10 mouse cellular contexts compared by ENCODE assay signal in genomic region chr1:39838487-39839169, GRCm38 (mm10). TPM values are rescaled to one million over a fixed set of nuclear protein-coding genes. Genes with fewer than 3 reads are reported as not detected.
DNase-seq lines count a peak whose midpoint lies in the region; ATAC-seq and TF ChIP-seq lines count a peak whose summit lies in the region.
"Had no signal": no experiment of that assay in that cellular context is flagged by ENCODE, and none has a peak within 500 bp of the region (broad histone marks: within the 10 kb centered on the region; RNA-seq: fewer than 3 reads in every experiment).

No protein-coding gene starts in this region.

- H3K36me3 ChIP-seq in lung, embryonic 16.5 days (ENCODE audit: control insufficient read depth, insufficient read depth, low read length), result no peaks in the 10 kb centered on the region
- no peaks in the 10 kb centered on the region for H3K36me3 ChIP-seq in forebrain, embryonic 12.5 days (replicated peaks)
- no peaks in the 10 kb centered on the region for H3K36me3 ChIP-seq in neural tube, embryonic 14.5 days (ENCODE audit: control insufficient read depth, insufficient read depth, low read length)
- H3K36me3 ChIP-seq: limb, embryonic 12.5 days had no signal

- TF ChIP-seq CTCF in lung, adult 2 months (IDR thresholded peaks at IDR 0.05; ENCODE audit: insufficient read depth, low read length), result no peak

- no peak overlapping the region for H3K4me3 ChIP-seq in lung, embryonic 16.5 days (ENCODE audit: low read length)
- H3K4me3 ChIP-seq in lung, adult 2 months (replicated peaks; ENCODE audit: extremely low read depth, low read depth, low read length), result no peak overlapping the region
- H3K4me3 ChIP-seq in forebrain, embryonic 12.5 days (replicated peaks), result no peak overlapping the region
- no peak overlapping the region for H3K4me3 ChIP-seq in neural tube, embryonic 14.5 days (ENCODE audit: low read depth, low read length)
- H3K4me3 ChIP-seq: limb, embryonic 12.5 days had no signal

- WGBS in lung, embryonic 16.5 days, result 50% methylated on average over 12 of the region's 12 CpGs
- WGBS in lung, adult 2 months, result 59% methylated on average over 12 of the region's 12 CpGs
- 44% methylated on average over 12 of the region's 12 CpGs for WGBS in forebrain, embryonic 12.5 days
- 30% methylated on average over 12 of the region's 12 CpGs for WGBS in neural tube, embryonic 14.5 days

- no peak overlapping the region for H3K27ac ChIP-seq in lung, embryonic 16.5 days (ENCODE audit: low read length)
- peak overlapping the region; percentile 78 for H3K27ac ChIP-seq in forebrain, embryonic 12.5 days
- H3K27ac ChIP-seq in neural tube, embryonic 14.5 days (ENCODE audit: low read depth, low read length), result peak overlapping the region; percentile 78
- H3K27ac ChIP-seq: limb, embryonic 12.5 days had no signal

- H3K27me3 ChIP-seq in lung, embryonic 16.5 days (ENCODE audit: control insufficient read depth, insufficient read depth, low read depth, low read length), result no peaks in the 10 kb centered on the region
- no peaks in the 10 kb centered on the region for H3K27me3 ChIP-seq in forebrain, embryonic 12.5 days
- no peaks in the 10 kb centered on the region for H3K27me3 ChIP-seq in neural tube, embryonic 14.5 days (ENCODE audit: control insufficient read depth, insufficient read depth, low read length)
- H3K27me3 ChIP-seq: limb, embryonic 12.5 days had no signal

- no peak for DNase-seq in lung, adult 2 months
- DNase-seq in layer of hippocampus, adult 9-10 months (ENCODE audit: low spot score), result peak; percentile 33
- DNase-seq in adrenal gland, postnatal 10 days, result no peak
- DNase-seq: heart, postnatal 36 days had no signal

- no peak for TF ChIP-seq POLR2A in lung, adult 2 months (IDR thresholded peaks at IDR 0.05; ENCODE audit: borderline replicate concordance, extremely low read depth, low read depth, low read length)

- H3K4me1 ChIP-seq in lung, embryonic 16.5 days (replicated peaks; ENCODE audit: control insufficient read depth, insufficient read depth, low read length), result peaks cover 6% of the 10 kb centered on the region; the same call in 1 of the 2 replicates
- H3K4me1 ChIP-seq in lung, adult 2 months (ENCODE audit: control insufficient read depth, insufficient read depth, low read length), result no peaks in the 10 kb centered on the region
- H3K4me1 ChIP-seq in forebrain, embryonic 12.5 days, result peaks cover 30% of the 10 kb centered on the region
- H3K4me1 ChIP-seq in neural tube, embryonic 14.5 days (ENCODE audit: control insufficient read depth, insufficient read depth, low read length), result peaks cover 9% of the 10 kb centered on the region; the same call in 1 of the 2 replicates
- H3K4me1 ChIP-seq: limb, embryonic 12.5 days had no signal

- H3K9ac ChIP-seq in lung, embryonic 16.5 days (ENCODE audit: low read length), result no peak overlapping the region
- no peak overlapping the region for H3K9ac ChIP-seq in forebrain, embryonic 12.5 days
- no peak overlapping the region for H3K9ac ChIP-seq in neural tube, embryonic 14.5 days (replicated peaks; ENCODE audit: low read depth, low read length)
- H3K9ac ChIP-seq: limb, embryonic 12.5 days had no signal

- no peaks in the 10 kb centered on the region for H3K9me3 ChIP-seq in lung, embryonic 16.5 days (ENCODE audit: control insufficient read depth, low read length)
- no peaks in the 10 kb centered on the region for H3K9me3 ChIP-seq in forebrain, embryonic 12.5 days
- H3K9me3 ChIP-seq in neural tube, embryonic 14.5 days (ENCODE audit: control insufficient read depth, low read length), result no peaks in the 10 kb centered on the region
- H3K9me3 ChIP-seq: limb, embryonic 12.5 days had no signal

- H3K4me2 ChIP-seq in lung, embryonic 16.5 days (ENCODE audit: low read depth, low read length), result no peak overlapping the region
- H3K4me2 ChIP-seq in forebrain, embryonic 12.5 days, result no peak overlapping the region
- H3K4me2 ChIP-seq in neural tube, embryonic 14.5 days (ENCODE audit: low read depth, low read length), result no peak overlapping the region
- H3K4me2 ChIP-seq: limb, embryonic 12.5 days had no signal

- ATAC-seq in lung, embryonic 16.5 days (ENCODE audit: low read depth), result peak; percentile 43; the same call in 1 of the 2 replicates
- peak; percentile 88 for ATAC-seq in forebrain, embryonic 12.5 days (ENCODE audit: low FRiP score)
- ATAC-seq in neural tube, embryonic 14.5 days (ENCODE audit: low read depth), result peak; percentile 91
- no peak for ATAC-seq in erythroblast, adult 5-6 weeks (replicated peaks; ENCODE audit: low FRiP score, poor library complexity, severe bottlenecking)
- ATAC-seq: Patski had no signal

RNA-seq across cellular contexts. Expression of gene Gm3646, which starts 33.5 kb away (rescaled TPM):
- not detected in 2 replicates for polyA plus RNA-seq in lung, embryonic 16.5 days (2015; fragmentation: Nextera tagmentation; extraction: Ambion mirVana)
- not detected in 2 replicates for polyA plus RNA-seq in lung, adult 2 months (2012; rRNA removed)
- polyA plus RNA-seq in forebrain, embryonic 12.5 days (2016; fragmentation: Nextera tagmentation; extraction: Ambion mirVana), result not detected in 2 replicates
- polyA plus RNA-seq in neural tube, embryonic 14.5 days (2014; fragmentation: Nextera tagmentation; extraction: Ambion mirVana), result not detected in 2 replicates
- not detected in 2 replicates for total RNA-seq in erythroblast, adult 5-6 weeks (2015; ENCODE audit: low replicate concordance)
- not detected in 2 replicates for total RNA-seq in erythroblast, adult 5-6 weeks (2017; ENCODE audit: low replicate concordance)
- total RNA-seq in adrenal gland, postnatal 10 days (2021), result not detected
- polyA plus RNA-seq: limb, embryonic 12.5 days; Patski had no signal
